In genomic region chr17:35958533-35959223, GRCm38 (mm10) we compare ENCODE assay signal across 26 mouse cellular contexts.
"Had no signal": no experiment of that assay in that cellular context is flagged by ENCODE, and none has a peak within 500 bp of the region (broad histone marks: within the 10 kb centered on the region; RNA-seq: fewer than 3 reads in every experiment).

No protein-coding gene starts in this region.

- ATAC-seq: hindbrain, postnatal 0 days; intestine, embryonic 16.5 days had no signal

- H3K4me2 ChIP-seq: heart, embryonic 11.5 days; heart, embryonic 13.5 days; heart, embryonic 15.5 days; hindbrain, embryonic 13.5 days; hindbrain, embryonic 15.5 days; kidney, embryonic 15.5 days; limb, embryonic 12.5 days; liver, embryonic 11.5 days; liver, embryonic 13.5 days; liver, embryonic 15.5 days had no signal

- H3K27ac ChIP-seq: heart, adult 2 months; heart, embryonic 13.5 days; heart, embryonic 15.5 days; hindbrain, embryonic 13.5 days; hindbrain, embryonic 15.5 days; hindbrain, postnatal 0 days; kidney, embryonic 15.5 days; kidney, postnatal 0 days; left cerebral cortex, adult 2 months; limb, embryonic 10.5 days; limb, embryonic 12.5 days; liver, embryonic 13.5 days; liver, embryonic 15.5 days had no signal

- DNase-seq: gastrocnemius, postnatal 14 days; gastrocnemius, postnatal 36 days; heart, adult 2 months; heart, postnatal 14 days; heart, postnatal 36 days; kidney, adult 11 months; kidney, adult 2 months; kidney, adult 9 months; kidney, postnatal 14 days; kidney, postnatal 36 days; liver; liver, embryonic 13.5 days had no signal

- H3K4me3 ChIP-seq: heart, adult 2 months; heart, embryonic 13.5 days; heart, embryonic 15.5 days; hindbrain, embryonic 13.5 days; hindbrain, embryonic 15.5 days; kidney, embryonic 15.5 days; left cerebral cortex, adult 2 months; limb, embryonic 10.5 days; limb, embryonic 12.5 days; liver, embryonic 13.5 days; liver, embryonic 15.5 days had no signal

- H3K4me1 ChIP-seq: heart, embryonic 13.5 days; heart, embryonic 15.5 days; hindbrain, embryonic 13.5 days; hindbrain, embryonic 15.5 days; kidney, embryonic 15.5 days; limb, embryonic 10.5 days; limb, embryonic 12.5 days; liver, embryonic 15.5 days had no signal

- H3K9me3 ChIP-seq: heart, embryonic 13.5 days; heart, embryonic 15.5 days; hindbrain, embryonic 13.5 days; hindbrain, embryonic 15.5 days; kidney, embryonic 15.5 days; limb, embryonic 10.5 days; limb, embryonic 12.5 days; liver, embryonic 13.5 days; liver, embryonic 15.5 days had no signal

- H3K9ac ChIP-seq: heart, embryonic 13.5 days; heart, embryonic 15.5 days; hindbrain, embryonic 13.5 days; hindbrain, embryonic 15.5 days; kidney, embryonic 15.5 days; limb, embryonic 12.5 days; liver, embryonic 13.5 days; liver, embryonic 15.5 days had no signal

- H3K27me3 ChIP-seq: heart, embryonic 13.5 days; heart, embryonic 15.5 days; hindbrain, embryonic 13.5 days; hindbrain, embryonic 15.5 days; kidney, embryonic 15.5 days; limb, embryonic 12.5 days; liver, embryonic 13.5 days; liver, embryonic 15.5 days had no signal
